Mouse (Mus musculus) heart, postnatal 0 days (tissue): ENCODE results near the gene Tktl1. TPM values are rescaled to one million over a fixed set of nuclear protein-coding genes. Genes with fewer than 3 reads are reported as not detected.
"Not testable (repeated sequence)": the region's sequence is repeated elsewhere in the genome, so short reads cannot be mapped to it uniquely, and the experiment has no call there.

Source experiments
- ATAC-seq: fragments of 200-750 bp; cut with Nextera tagmentation; 2 replicates; pipeline ENCODE4 v1.8.0; 2017; ENCODE audit warnings: low read depth, moderate number of reproducible peaks, moderate library complexity; ENCODE audit not compliant: insufficient read depth
- DNase-seq: peaks from one replicate; pipeline ENCODE4 v3.0.0-alpha.2; 2016; ENCODE audit warnings: low spot score
- H3K27ac ChIP-seq: fragments of 300-500 bp; sonication (generic); 2 replicates; pipeline ENCODE4 v1.5.1; 2014; ENCODE audit warnings: low read depth, mild to moderate bottlenecking
- H3K27me3 ChIP-seq: fragments of 300-500 bp; sonication (generic); 2 replicates; pipeline ENCODE4 v1.6.1; 2014; ENCODE audit warnings: low read length, mixed read lengths; ENCODE audit not compliant: control insufficient read depth, insufficient read depth
- H3K36me3 ChIP-seq: fragments of 300-500 bp; sonication (generic); replicated peaks from 2 replicates; pipeline ENCODE4 v1.6.1; 2014; ENCODE audit warnings: low read length, mixed read lengths; ENCODE audit not compliant: control insufficient read depth, insufficient read depth
- H3K4me1 ChIP-seq: fragments of 300-500 bp; sonication (generic); 2 replicates; pipeline ENCODE4 v1.6.1; 2014; ENCODE audit warnings: antibody characterized with exemption; ENCODE audit not compliant: control insufficient read depth, insufficient read depth
- H3K4me2 ChIP-seq: fragments of 300-500 bp; sonication (generic); 2 replicates; pipeline ENCODE4 v1.6.1; 2014; ENCODE audit warnings: low read depth, mild to moderate bottlenecking, low read length, moderate library complexity
- H3K4me3 ChIP-seq: fragments of 300-500 bp; sonication (generic); 2 replicates; pipeline ENCODE4 v1.5.1; 2014; ENCODE audit warnings: low read depth, low read length
- H3K9ac ChIP-seq: fragments of 300-500 bp; sonication (generic); replicated peaks from 2 replicates; pipeline ENCODE4 v1.6.1; 2014; ENCODE audit warnings: low read depth, low read length, mixed read lengths
- H3K9me3 ChIP-seq: fragments of 300-500 bp; sonication (generic); replicated peaks from 2 replicates; pipeline ENCODE4 v1.6.1; 2016; ENCODE audit warnings: low read length; ENCODE audit not compliant: control insufficient read depth
- CTCF ChIP-seq: IDR thresholded peaks from 2 replicates; pipeline ENCODE4 v1.5.1; 2016; ENCODE audit warnings: antibody characterized with exemption, control low read depth, low read depth
- EP300 ChIP-seq: IDR thresholded peaks from 2 replicates; pipeline ENCODE4 v1.6.1; 2016; ENCODE audit warnings: antibody characterized with exemption, low read depth
- WGBS: fragments of 180-500 bp; shearing (Covaris S2); extraction: QIAGEN DNeasy Blood & Tissue Kit; methylation state at CpG from one replicate; pipeline ENCODE4 v1.1.7; 2014; 5-methylcytosine and 5-hydroxymethylcytosine counted together
- polyA plus RNA-seq: library from polyadenylated mRNA; unstranded; fragments of >200 nt; fragmentation: Nextera tagmentation; extraction: Ambion mirVana; gene quantifications from 2 replicates; pipeline ENCODE4 v1.2.1, GENCODE M21; 2015
- total RNA-seq: library from RNA; depleted of rRNA; stranded (reverse); fragments of >200 nt; gene quantifications from 2 replicates; pipeline ENCODE4 v1.2.3, GENCODE M21; 2014; ENCODE audit warnings: low replicate concordance; rRNA removed

Tktl1 gene
- not detected in 2 replicates for total RNA-seq
- polyA plus RNA-seq, result not detected in 2 replicates

DNA sequence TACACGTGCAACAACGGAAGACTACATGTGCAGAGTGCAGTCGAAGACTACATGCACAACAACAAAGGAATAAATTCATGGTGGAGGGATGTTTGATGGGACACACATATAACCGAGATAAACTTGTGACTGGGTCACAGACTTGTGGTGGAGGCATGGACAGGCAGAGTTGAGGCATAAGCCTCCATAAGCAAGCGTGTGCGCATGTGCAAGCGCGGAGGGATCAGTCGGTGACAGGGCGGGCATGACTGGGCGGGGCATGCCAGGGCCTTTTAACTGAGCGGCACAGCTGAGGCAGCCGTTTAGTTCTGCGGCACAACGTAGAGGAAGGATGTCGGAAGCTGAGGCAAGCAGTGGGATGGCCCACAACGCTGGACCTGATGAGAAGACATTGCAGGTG is at the start of gene Tktl1:
Tktl1 (plus strand) TSS at position 301 of the 400 bp plus-strand sequence.
- Histone ChIP-seq H3K27ac (no peak within 1 kb of the TSS), H3K9me3 (no peaks in the 10 kb centered on the region; the same call in 1 of the 2 replicates), H3K27me3 (no peaks in the 10 kb centered on the region), H3K9ac (no peak within 1 kb of the TSS), H3K4me3 (no peak within 1 kb of the TSS), H3K4me1 (no peaks in the 10 kb centered on the region), H3K36me3 (no peaks in the 10 kb centered on the region), H3K4me2 (no peak within 1 kb of the TSS)
- TF ChIP-seq CTCF (no peak), EP300 (no peak)
- DNase-seq (no peak), ATAC-seq (no peak)
- 85% methylated on average over 16 of the region's 17 CpGs for WGBS

GRCm38 (mm10) chrX:74135263-74135662 is 41.8 kb upstream of the Tktl1 start, which contains the start of gene Mecp2:
Mecp2 (minus strand) TSS chrX:74135363.
- not testable (repeated sequence) for H3K9me3 ChIP-seq, H3K4me2 ChIP-seq, DNase-seq, ATAC-seq, H3K36me3 ChIP-seq, H3K4me1 ChIP-seq, H3K4me3 ChIP-seq, H3K27ac ChIP-seq, H3K9ac ChIP-seq, H3K27me3 ChIP-seq
- WGBS, result 13% methylated on average over 1 of the region's 1 CpGs

GRCm38 (mm10) chrX:74167738-74168137 is 9.3 kb upstream of the Tktl1 start, which contains the start of gene Tex28:
Tex28 (minus strand) TSS chrX:74167838.
- Histone ChIP-seq H3K4me1 (no peaks in the 10 kb centered on the region), H3K9me3 (no peaks in the 10 kb centered on the region), H3K4me2 (no peak within 1 kb of the TSS), H3K36me3 (no peaks in the 10 kb centered on the region), H3K27me3 (no peaks in the 10 kb centered on the region), H3K27ac (no peak within 1 kb of the TSS), H3K9ac (no peak within 1 kb of the TSS), H3K4me3 (no peak within 1 kb of the TSS)
- no peak for ATAC-seq
- TF ChIP-seq CTCF (no peak), EP300 (no peak)
- 69% methylated on average over 1 of the region's 1 CpGs for WGBS
- DNase-seq, result no peak

DNA sequence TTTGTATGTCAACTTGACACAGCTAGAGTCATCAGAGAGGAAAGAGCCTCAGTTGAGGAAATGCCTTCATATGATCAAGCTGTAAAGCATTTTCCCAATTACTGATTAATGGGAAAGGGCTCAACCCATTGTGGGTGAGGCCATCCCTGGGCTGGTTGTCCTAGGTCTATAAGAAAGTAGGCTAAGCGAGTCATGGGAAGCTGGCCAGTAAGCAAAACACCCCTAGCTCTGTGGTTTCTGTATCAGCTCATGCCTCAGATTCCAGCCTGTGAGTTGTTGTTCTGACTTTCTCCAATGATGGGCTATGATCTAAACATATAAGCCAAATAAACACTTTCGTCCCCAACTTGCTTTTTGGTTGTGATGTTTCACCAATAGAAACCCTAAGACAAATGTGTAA is 26.5 kb downstream of the Tktl1 start:
- Histone ChIP-seq H3K27ac (no peak overlapping the region), H3K27me3 (no peaks in the 10 kb centered on the region), H3K4me3 (no peak overlapping the region), H3K4me1 (no peaks in the 10 kb centered on the region), H3K9me3 (no peaks in the 10 kb centered on the region), H3K36me3 (no peaks in the 10 kb centered on the region), H3K9ac (no peak overlapping the region), H3K4me2 (no peak overlapping the region)
- DNase-seq (no peak), ATAC-seq (no peak)
- WGBS, result 70% methylated on average over 2 of the region's 2 CpGs
- no peak for TF ChIP-seq CTCF

GRCm38 (mm10) chrX:74218496-74218895 is 41.4 kb downstream of the Tktl1 start:
- Histone ChIP-seq H3K9ac (no peak overlapping the region), H3K4me3 (no peak overlapping the region), H3K4me1 (no peaks in the 10 kb centered on the region), H3K27ac (no peak overlapping the region), H3K27me3 (no peaks in the 10 kb centered on the region), H3K36me3 (peaks cover 11% of the 10 kb centered on the region; the same call in 1 of the 2 replicates), H3K9me3 (no peaks in the 10 kb centered on the region), H3K4me2 (no peak overlapping the region)
- no peak for DNase-seq
- WGBS, result 85% methylated on average over 4 of the region's 4 CpGs
- no peak for TF ChIP-seq EP300
- no peak for ATAC-seq

GRCm38 (mm10) chrX:74219449-74219848 is 42.4 kb downstream of the Tktl1 start:
- peaks cover 18% of the 10 kb centered on the region for H3K36me3 ChIP-seq
- H3K4me3 ChIP-seq, result no peak overlapping the region
- H3K4me1 ChIP-seq, result no peaks in the 10 kb centered on the region
- 43% methylated on average over 13 of the region's 13 CpGs for WGBS
- H3K27me3 ChIP-seq, result no peaks in the 10 kb centered on the region
- TF ChIP-seq CTCF, result no peak
- TF ChIP-seq EP300, result no peak
- no peak for ATAC-seq
- H3K9me3 ChIP-seq, result no peaks in the 10 kb centered on the region
- no peak overlapping the region for H3K4me2 ChIP-seq
- H3K9ac ChIP-seq, result no peak overlapping the region
- no peak for DNase-seq
- no peak overlapping the region for H3K27ac ChIP-seq

DNA sequence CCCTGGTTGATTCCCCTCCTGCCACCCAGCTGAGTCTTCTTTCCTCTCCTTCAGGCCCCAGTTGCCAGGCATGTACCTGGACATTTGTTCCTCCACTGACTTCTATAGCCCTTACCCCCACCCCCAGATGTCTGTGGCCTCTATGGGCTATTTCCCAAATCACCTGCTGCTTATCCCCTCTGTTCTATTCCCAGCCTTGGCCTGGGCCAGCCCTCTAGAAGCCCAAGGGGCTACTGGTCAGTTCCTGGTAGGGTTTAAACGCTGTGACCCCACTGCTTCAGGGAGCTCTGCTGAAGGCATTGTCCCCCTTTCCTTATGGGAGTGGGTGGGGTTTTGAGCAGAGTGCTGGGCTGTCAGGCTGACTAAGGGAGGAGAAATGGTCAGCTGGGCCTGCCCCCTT is 43.0 kb downstream of the Tktl1 start:
- not testable (repeated sequence) for H3K4me3 ChIP-seq, DNase-seq, ATAC-seq, H3K27ac ChIP-seq, H3K4me1 ChIP-seq, H3K4me2 ChIP-seq, H3K9ac ChIP-seq, H3K9me3 ChIP-seq, H3K27me3 ChIP-seq
- 42% methylated on average over 1 of the region's 1 CpGs for WGBS
- H3K36me3 ChIP-seq, result peaks cover 25% of the 10 kb centered on the region
